Mouse (Mus musculus) midbrain, embryonic 15.5 days (tissue): ENCODE data around the gene Gm26620. TPM values are rescaled to one million over a fixed set of nuclear protein-coding genes. Genes with fewer than 3 reads are reported as not detected.

Experiments used
- ATAC-seq: fragments of 200-750 bp; cut with Nextera tagmentation; replicated peaks from 2 replicates; pipeline ENCODE4 v1.8.0; 2017; ENCODE audit warnings: moderate TSS enrichment
- H3K27ac ChIP-seq: fragments of 300-500 bp; sonication (generic); 2 replicates; pipeline ENCODE4 v1.5.1; 2015; ENCODE audit warnings: mild to moderate bottlenecking, inconsistent platforms
- H3K27me3 ChIP-seq: fragments of 300-500 bp; sonication (generic); replicated peaks from 2 replicates; pipeline ENCODE4 v1.6.1; 2015; ENCODE audit warnings: inconsistent platforms
- H3K36me3 ChIP-seq: fragments of 300-500 bp; sonication (generic); replicated peaks from 2 replicates; pipeline ENCODE4 v1.6.1; 2015; ENCODE audit warnings: inconsistent platforms
- H3K4me1 ChIP-seq: fragments of 300-500 bp; sonication (generic); 2 replicates; pipeline ENCODE4 v1.6.1; 2015; ENCODE audit warnings: inconsistent platforms
- H3K4me2 ChIP-seq: fragments of 300-500 bp; sonication (generic); 2 replicates; pipeline ENCODE4 v1.6.1; 2015; ENCODE audit warnings: inconsistent platforms, mild to moderate bottlenecking, moderate library complexity
- H3K4me3 ChIP-seq: fragments of 300-500 bp; sonication (generic); 2 replicates; pipeline ENCODE4 v1.5.1; 2015; ENCODE audit warnings: mild to moderate bottlenecking, inconsistent platforms
- H3K9ac ChIP-seq: fragments of 300-500 bp; sonication (generic); 2 replicates; pipeline ENCODE4 v1.6.1; 2015; ENCODE audit warnings: mild to moderate bottlenecking, inconsistent platforms
- H3K9me3 ChIP-seq: fragments of 300-500 bp; sonication (generic); 2 replicates; pipeline ENCODE4 v1.6.1; 2016; ENCODE audit warnings: inconsistent platforms
- WGBS: fragments of 180-500 bp; shearing (Covaris S2); methylation state at CpG from one replicate; pipeline ENCODE4 v1.1.7; 2015; ENCODE audit warnings: mixed read lengths; 5-methylcytosine and 5-hydroxymethylcytosine counted together
- polyA plus RNA-seq: library from polyadenylated mRNA; unstranded; fragments of >200 nt; fragmentation: Nextera tagmentation; extraction: Ambion mirVana; gene quantifications from 2 replicates; pipeline ENCODE4 v1.2.1, GENCODE M21; 2015

Gm26620 gene
- polyA plus RNA-seq, 1 experiment from 2014 or later = 0.76 TPM

- Histone ChIP-seq H3K36me3 (no peaks in the 10 kb centered on the region), H3K4me1 (peaks cover 14% of the 10 kb centered on the region), H3K4me2 (no peak overlapping the region), H3K9ac (no peak overlapping the region), H3K27ac (no peak overlapping the region), H3K9me3 (no peaks in the 10 kb centered on the region), H3K27me3 (no peaks in the 10 kb centered on the region), H3K4me3 (no peak overlapping the region)
- 78% methylated on average over 3 of the region's 3 CpGs for WGBS
- no peak for ATAC-seq
Observed at GRCm38 (mm10) chr1:170862435-170862717, 22.5 kb upstream of the Gm26620 start.

GRCm38 (mm10) chr1:170863033-170863432, 21.8 kb upstream of the Gm26620 start:
- no peak for ATAC-seq
- Histone ChIP-seq H3K9ac (no peak overlapping the region), H3K4me1 (peaks cover 14% of the 10 kb centered on the region), H3K36me3 (no peaks in the 10 kb centered on the region), H3K27me3 (no peaks in the 10 kb centered on the region), H3K9me3 (no peaks in the 10 kb centered on the region), H3K4me2 (no peak overlapping the region), H3K4me3 (no peak overlapping the region), H3K27ac (no peak overlapping the region)
- WGBS = 79% methylated on average over 4 of the region's 4 CpGs

GRCm38 (mm10) chr1:170864234-170864633, 20.6 kb upstream of the Gm26620 start:
- Histone ChIP-seq H3K36me3 (no peaks in the 10 kb centered on the region), H3K9me3 (no peaks in the 10 kb centered on the region), H3K4me2 (no peak overlapping the region), H3K9ac (no peak overlapping the region), H3K4me1 (peaks cover 14% of the 10 kb centered on the region), H3K27ac (no peak overlapping the region), H3K4me3 (no peak overlapping the region), H3K27me3 (no peaks in the 10 kb centered on the region)
- ATAC-seq = no peak

- H3K9me3 ChIP-seq = no peaks in the 10 kb centered on the region
- H3K27ac ChIP-seq = no peak overlapping the region
- H3K9ac ChIP-seq = no peak overlapping the region
- no peak for ATAC-seq
- H3K36me3 ChIP-seq = no peaks in the 10 kb centered on the region
- no peak overlapping the region for H3K4me2 ChIP-seq
- H3K4me1 ChIP-seq = peaks cover 14% of the 10 kb centered on the region
- WGBS = 91% methylated on average over 3 of the region's 3 CpGs
- H3K27me3 ChIP-seq = no peaks in the 10 kb centered on the region
- H3K4me3 ChIP-seq = no peak overlapping the region
Observed at GRCm38 (mm10) chr1:170864754-170865153, 20.1 kb upstream of the Gm26620 start.

DNA sequence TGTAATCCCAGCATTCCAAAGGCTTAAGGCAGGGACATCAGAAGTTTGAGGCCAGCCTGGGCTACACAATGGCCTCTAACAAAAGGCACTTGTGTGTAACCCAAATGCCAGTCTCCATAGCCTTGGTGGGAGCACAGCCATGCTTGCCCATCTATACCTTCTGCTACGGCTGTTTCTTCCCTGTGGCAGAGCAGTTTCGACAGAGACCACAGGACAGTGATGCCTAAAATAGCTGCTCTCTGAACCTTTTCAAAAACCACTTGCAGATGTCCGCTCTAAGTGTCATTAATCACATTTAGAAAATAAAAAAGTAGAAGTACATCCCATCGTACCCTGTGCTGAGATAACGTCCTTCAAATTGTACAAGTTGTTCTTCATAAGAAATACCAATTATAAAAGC, 19.5 kb upstream of the Gm26620 start:
- H3K9me3 ChIP-seq = no peaks in the 10 kb centered on the region
- 90% methylated on average over 5 of the region's 5 CpGs for WGBS

DNA sequence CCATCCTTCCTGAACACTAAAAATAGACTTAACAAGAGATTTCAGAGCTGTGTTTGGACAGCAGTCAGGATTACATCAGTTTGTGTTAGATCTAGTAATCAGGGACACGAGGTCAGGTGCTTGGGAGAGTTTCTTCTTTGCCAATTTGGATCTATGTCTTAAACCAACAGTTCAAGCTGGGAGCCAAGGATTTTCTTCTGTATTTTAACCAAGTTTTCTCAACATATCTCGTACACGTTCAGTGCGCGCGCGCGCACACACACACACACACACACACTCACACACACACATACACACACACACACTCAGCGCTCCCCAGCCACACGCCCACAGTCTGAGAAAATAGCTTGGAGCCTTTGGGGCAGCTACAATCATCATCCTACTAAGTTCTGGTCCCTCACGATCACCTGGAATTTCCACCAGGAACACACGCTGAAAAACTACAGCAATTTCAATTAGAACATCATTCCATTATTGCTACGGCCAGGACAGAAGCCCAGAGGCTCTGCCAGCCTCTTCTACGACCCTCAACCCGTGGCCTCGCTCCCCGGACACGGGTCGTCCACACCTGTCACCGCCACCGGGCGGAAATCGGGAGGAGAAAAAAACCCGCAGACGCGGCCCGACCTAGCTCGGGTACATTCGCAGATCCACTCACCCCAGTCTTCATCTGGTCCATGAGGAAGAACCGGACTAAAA, 17.7 kb upstream of the Gm26620 start:
- peaks cover 14% of the 10 kb centered on the region for H3K4me1 ChIP-seq
- no peaks in the 10 kb centered on the region for H3K9me3 ChIP-seq
- peak overlapping the region; percentile 77 for H3K9ac ChIP-seq
- peak; percentile 53 for ATAC-seq
- H3K27ac ChIP-seq = peak overlapping the region; percentile 86
- no peaks in the 10 kb centered on the region for H3K27me3 ChIP-seq
- H3K4me2 ChIP-seq = peak overlapping the region; percentile 68
- peaks cover 5% of the 10 kb centered on the region for H3K36me3 ChIP-seq
- H3K4me3 ChIP-seq = peak overlapping the region; percentile 72
- 2% methylated on average over 30 of the region's 30 CpGs for WGBS

More for the DNA sequence above, 19.5 kb upstream of the Gm26620 start:
- H3K27me3 ChIP-seq = no peaks in the 10 kb centered on the region
- no peak for ATAC-seq
- peaks cover 14% of the 10 kb centered on the region for H3K4me1 ChIP-seq
- H3K36me3 ChIP-seq = no peaks in the 10 kb centered on the region
- no peak overlapping the region for H3K27ac ChIP-seq
- no peak overlapping the region for H3K4me3 ChIP-seq
- H3K4me2 ChIP-seq = no peak overlapping the region
- H3K9ac ChIP-seq = no peak overlapping the region

- peaks cover 5% of the 10 kb centered on the region for H3K36me3 ChIP-seq
- no peaks in the 10 kb centered on the region for H3K27me3 ChIP-seq
- peak within 1 kb of the TSS; percentile 68 for H3K4me2 ChIP-seq
- ATAC-seq = peak; percentile 84
- peak within 1 kb of the TSS; percentile 77 for H3K9ac ChIP-seq
- H3K4me1 ChIP-seq = peaks cover 14% of the 10 kb centered on the region
- H3K4me3 ChIP-seq = peak within 1 kb of the TSS; percentile 72
- H3K9me3 ChIP-seq = no peaks in the 10 kb centered on the region
- under 1% methylated on average over 25 of the region's 25 CpGs for WGBS
- H3K27ac ChIP-seq = peak within 1 kb of the TSS; percentile 86
Observed at GRCm38 (mm10) chr1:170867691-170868105, 17.2 kb upstream of the Gm26620 start, which contains the start of gene Atf6. TSS of gene Atf6 (minus strand) at chr1:170867771.

DNA sequence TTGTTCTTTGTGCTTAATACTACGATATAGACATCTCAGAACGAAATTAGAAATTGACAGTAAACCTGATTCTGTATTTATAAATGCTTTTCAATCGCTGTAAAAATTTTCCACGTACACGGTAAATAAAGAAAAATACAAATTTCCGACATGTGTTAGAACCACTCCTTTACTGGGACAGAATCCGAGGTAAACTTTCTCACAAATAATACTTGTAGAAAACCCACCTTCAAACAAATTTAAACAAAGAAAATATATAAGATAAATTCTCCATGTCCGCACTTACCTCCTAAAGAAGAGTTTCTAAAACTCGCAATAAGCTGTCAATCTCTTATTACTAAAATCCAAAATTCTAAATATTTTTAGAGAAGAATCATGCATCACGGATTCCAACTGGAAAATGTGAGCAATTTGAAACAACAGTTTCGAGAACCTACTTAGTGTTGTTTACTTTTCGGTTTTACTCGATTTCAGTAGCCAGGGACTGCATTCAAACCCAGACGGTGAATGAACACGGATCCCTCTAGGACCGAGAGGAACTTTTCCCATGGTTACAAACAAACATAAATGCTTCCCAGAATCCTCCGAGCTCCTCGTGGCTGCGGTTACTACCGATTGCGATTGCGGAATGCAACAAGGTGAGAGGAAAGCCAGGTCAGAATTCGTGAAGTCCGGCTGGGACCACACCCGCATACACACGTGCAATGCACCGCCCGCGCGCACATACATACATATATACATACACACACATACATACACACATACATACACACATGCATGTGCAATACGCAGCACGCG, 16.6 kb upstream of the Gm26620 start:
- H3K9ac ChIP-seq = peak overlapping the region; percentile 77
- H3K4me3 ChIP-seq = peak overlapping the region; percentile 72
- H3K4me1 ChIP-seq = peaks cover 14% of the 10 kb centered on the region
- H3K27ac ChIP-seq = peak overlapping the region; percentile 69; the same call in 1 of the 2 replicates
- no peaks in the 10 kb centered on the region for H3K9me3 ChIP-seq
- WGBS = under 1% methylated on average over 33 of the region's 33 CpGs
- peak overlapping the region; percentile 68 for H3K4me2 ChIP-seq
- ATAC-seq = peak; percentile 93
- no peaks in the 10 kb centered on the region for H3K27me3 ChIP-seq
- H3K36me3 ChIP-seq = peaks cover 5% of the 10 kb centered on the region

DNA sequence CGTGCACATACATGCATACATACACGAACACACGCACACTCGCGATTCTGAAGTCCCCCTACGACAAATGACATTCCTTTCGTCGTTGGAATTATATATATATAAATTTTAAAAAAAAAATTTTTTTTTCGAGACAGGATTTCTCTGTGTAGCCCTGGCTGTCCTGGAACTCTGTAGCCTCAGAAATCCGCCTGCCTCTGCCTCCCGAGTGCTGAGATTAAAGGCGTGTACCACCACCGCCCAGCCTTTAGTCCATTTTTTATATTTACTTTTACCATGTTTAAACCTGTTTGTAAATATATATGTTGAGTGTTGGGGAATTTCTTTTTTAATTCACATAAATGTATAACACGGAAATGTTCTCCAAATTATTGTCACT, 16.0 kb upstream of the Gm26620 start:
- peak overlapping the region; percentile 72 for H3K4me3 ChIP-seq
- peak overlapping the region; percentile 68 for H3K4me2 ChIP-seq
- H3K27me3 ChIP-seq = no peaks in the 10 kb centered on the region
- H3K9ac ChIP-seq = peak overlapping the region; percentile 55
- peaks cover 14% of the 10 kb centered on the region for H3K4me1 ChIP-seq
- no peaks in the 10 kb centered on the region for H3K9me3 ChIP-seq
- ATAC-seq = peak; percentile 48
- WGBS = 15% methylated on average over 14 of the region's 14 CpGs
- peaks cover 5% of the 10 kb centered on the region for H3K36me3 ChIP-seq
- H3K27ac ChIP-seq = peak overlapping the region; percentile 69; the same call in 1 of the 2 replicates

DNA sequence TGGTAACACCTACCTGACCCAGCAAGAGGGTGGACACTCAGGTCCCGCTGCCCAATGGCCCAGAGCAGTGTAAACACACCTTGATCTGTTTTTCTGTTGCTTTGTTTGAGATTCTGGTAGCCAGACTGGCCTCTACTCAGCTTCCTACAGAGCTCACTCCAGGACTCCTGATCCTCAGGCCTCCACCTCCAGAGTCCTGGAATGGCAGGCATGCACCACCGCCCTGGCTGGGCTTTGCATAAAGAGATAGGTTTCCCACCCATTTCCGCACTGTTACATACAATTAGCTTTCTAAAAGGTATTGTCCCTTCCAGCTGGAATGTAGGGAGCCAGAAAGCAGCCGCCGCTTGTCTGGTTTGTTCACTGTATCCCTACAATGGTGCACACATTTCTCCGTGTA, 13.5 kb upstream of the Gm26620 start:
- H3K4me1 ChIP-seq = peaks cover 8% of the 10 kb centered on the region

GRCm38 (mm10) chr1:170871961-170872360, 12.9 kb upstream of the Gm26620 start:
- Histone ChIP-seq H3K27me3 (no peaks in the 10 kb centered on the region), H3K9me3 (no peaks in the 10 kb centered on the region), H3K4me1 (peaks cover 2% of the 10 kb centered on the region), H3K36me3 (peaks cover 18% of the 10 kb centered on the region), H3K27ac (no peak overlapping the region), H3K4me3 (no peak overlapping the region), H3K4me2 (no peak overlapping the region), H3K9ac (no peak overlapping the region)
- 96% methylated on average over 2 of the region's 2 CpGs for WGBS
- no peak for ATAC-seq

More for the DNA sequence above, 13.5 kb upstream of the Gm26620 start:
- Histone ChIP-seq H3K27ac (no peak overlapping the region), H3K9ac (no peak overlapping the region), H3K4me2 (no peak overlapping the region), H3K4me3 (no peak overlapping the region), H3K27me3 (no peaks in the 10 kb centered on the region), H3K9me3 (no peaks in the 10 kb centered on the region), H3K36me3 (peaks cover 15% of the 10 kb centered on the region)
- no peak for ATAC-seq
- WGBS = 89% methylated on average over 6 of the region's 6 CpGs

DNA sequence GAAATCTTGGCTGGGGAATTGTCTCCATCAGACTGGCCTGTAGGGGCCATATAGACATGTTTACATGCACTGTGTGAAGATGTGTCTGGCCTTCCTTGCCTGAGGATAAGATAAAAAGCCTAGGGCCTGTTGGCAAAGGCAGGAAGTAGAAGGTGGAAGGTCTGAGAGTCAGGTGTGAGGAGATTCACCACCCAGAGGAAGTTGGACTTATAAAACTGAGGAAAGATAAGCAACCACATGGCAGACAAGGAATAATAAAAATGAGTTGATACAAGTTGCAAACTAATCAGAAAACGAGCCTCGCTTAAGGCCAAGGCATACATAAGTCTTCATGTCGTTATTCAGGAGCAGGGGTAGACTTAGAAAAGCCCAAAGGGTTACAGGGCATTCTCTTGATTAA, 9.2 kb upstream of the Gm26620 start:
- Histone ChIP-seq H3K4me1 (no peaks in the 10 kb centered on the region), H3K9me3 (no peaks in the 10 kb centered on the region), H3K4me2 (no peak overlapping the region), H3K27me3 (no peaks in the 10 kb centered on the region), H3K36me3 (peaks cover 33% of the 10 kb centered on the region), H3K27ac (no peak overlapping the region), H3K4me3 (no peak overlapping the region), H3K9ac (no peak overlapping the region)
- WGBS = 88% methylated on average over 3 of the region's 3 CpGs
- no peak for ATAC-seq
